Mouse (Mus musculus) intestine, postnatal 0 days (tissue): ENCODE results near the gene Cela3a. TPM values are rescaled to one million over a fixed set of nuclear protein-coding genes. Genes with fewer than 3 reads are reported as not detected.

Experiments
- ATAC-seq: fragments of 200-750 bp; cut with Nextera tagmentation; 2 replicates; pipeline ENCODE4 v1.8.0; 2017; ENCODE audit warnings: mild to moderate bottlenecking, moderate TSS enrichment, moderate library complexity
- H3K27ac ChIP-seq: fragments of 300-500 bp; sonication (generic); 2 replicates; pipeline ENCODE4 v1.5.1; 2014; ENCODE audit warnings: mild to moderate bottlenecking, low read depth, low read length, moderate library complexity
- H3K27me3 ChIP-seq: fragments of 300-500 bp; sonication (generic); replicated peaks from 2 replicates; pipeline ENCODE4 v1.6.1; 2014; ENCODE audit warnings: low read length, mixed read lengths; ENCODE audit not compliant: control insufficient read depth, insufficient read depth
- H3K36me3 ChIP-seq: fragments of 300-500 bp; sonication (generic); 2 replicates; pipeline ENCODE4 v1.6.1; 2014; ENCODE audit warnings: mild to moderate bottlenecking, moderate library complexity; ENCODE audit not compliant: control insufficient read depth, insufficient read depth
- H3K4me1 ChIP-seq: fragments of 300-500 bp; sonication (generic); replicated peaks from 2 replicates; pipeline ENCODE4 v1.6.1; 2014; ENCODE audit warnings: antibody characterized with exemption, low read length, mixed read lengths; ENCODE audit not compliant: control insufficient read depth, insufficient read depth
- H3K4me2 ChIP-seq: fragments of 300-500 bp; sonication (generic); replicated peaks from 2 replicates; pipeline ENCODE4 v1.6.1; 2014; ENCODE audit warnings: low read depth, mild to moderate bottlenecking, moderate library complexity
- H3K4me3 ChIP-seq: fragments of 300-500 bp; sonication (generic); 2 replicates; pipeline ENCODE4 v1.5.1; 2014; ENCODE audit warnings: low read depth, low read length
- H3K9ac ChIP-seq: fragments of 300-500 bp; sonication (generic); 2 replicates; pipeline ENCODE4 v1.6.1; 2014; ENCODE audit warnings: mild to moderate bottlenecking, low read depth, low read length
- H3K9me3 ChIP-seq: fragments of 300-500 bp; sonication (generic); 2 replicates; pipeline ENCODE4 v1.6.1; 2016; ENCODE audit warnings: mixed run types; ENCODE audit not compliant: control insufficient read depth
- CTCF ChIP-seq: sonication (generic); IDR thresholded peaks from 2 replicates; pipeline ENCODE4 v1.5.1; 2016; ENCODE audit warnings: low read depth, mild to moderate bottlenecking, control low read depth, antibody characterized with exemption, moderate library complexity
- WGBS: fragments of 180-500 bp; shearing (Covaris S2); extraction: QIAGEN DNeasy Blood & Tissue Kit; methylation state at CpG from one replicate; pipeline ENCODE4 v1.1.7; 2014; 5-methylcytosine and 5-hydroxymethylcytosine counted together
- polyA plus RNA-seq: library from polyadenylated mRNA; unstranded; fragments of >200 nt; fragmentation: Nextera tagmentation; extraction: Ambion mirVana; gene quantifications from 2 replicates; pipeline ENCODE4 v1.2.1, GENCODE M21; 2015

The Cela3a gene
- polyA plus RNA-seq, 1 experiment from 2014 or later: not detected

DNA sequence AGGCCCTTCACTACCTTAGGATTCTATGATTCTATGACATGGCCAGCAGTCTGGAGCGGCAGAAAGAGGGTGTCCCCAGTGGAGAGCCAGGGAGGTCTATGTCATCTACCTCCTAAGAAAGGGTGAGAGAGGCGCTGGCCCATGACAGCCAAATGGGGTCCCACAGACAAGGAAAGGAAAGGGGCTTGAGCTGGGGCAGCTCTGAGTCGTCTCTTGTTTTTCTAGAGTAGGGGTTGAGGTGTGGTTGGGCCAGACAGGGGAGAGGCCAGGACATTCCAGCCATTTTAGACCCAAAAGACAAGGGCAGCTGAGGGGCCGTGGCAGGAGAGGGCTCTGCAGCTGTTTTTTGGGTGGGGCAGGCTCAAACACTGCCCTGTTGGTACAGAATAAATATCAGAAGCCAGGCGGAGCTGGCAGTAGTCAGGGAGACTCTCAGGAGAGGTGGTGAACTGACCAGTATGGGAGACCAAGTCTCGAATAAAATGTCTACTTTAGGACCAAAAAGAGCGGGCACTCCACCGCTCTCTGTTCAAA lies 43.7 kb upstream of the Cela3a start, which contains the start of gene 1700013G24Rik:
Gene 1700013G24Rik (plus strand): TSS at position 51 of the 534 bp plus-strand sequence.
- H3K9ac ChIP-seq: no peak within 1 kb of the TSS
- no peak for ATAC-seq
- no peak for TF ChIP-seq CTCF
- H3K36me3 ChIP-seq: no peaks in the 10 kb centered on the region
- no peak within 1 kb of the TSS for H3K4me2 ChIP-seq
- H3K4me1 ChIP-seq: no peaks in the 10 kb centered on the region
- H3K9me3 ChIP-seq: no peaks in the 10 kb centered on the region
- no peak within 1 kb of the TSS for H3K27ac ChIP-seq
- 84% methylated on average over 8 of the region's 8 CpGs for WGBS
- H3K27me3 ChIP-seq: no peaks in the 10 kb centered on the region
- H3K4me3 ChIP-seq: no peak within 1 kb of the TSS

GRCm38 (mm10) chr4:137452190-137452589 lies 42.6 kb upstream of the Cela3a start:
- H3K9me3 ChIP-seq: no peaks in the 10 kb centered on the region
- no peaks in the 10 kb centered on the region for H3K27me3 ChIP-seq
- H3K4me3 ChIP-seq: no peak overlapping the region
- ATAC-seq: no peak
- H3K9ac ChIP-seq: no peak overlapping the region
- H3K4me1 ChIP-seq: no peaks in the 10 kb centered on the region
- no peaks in the 10 kb centered on the region for H3K36me3 ChIP-seq
- H3K4me2 ChIP-seq: no peak overlapping the region
- no peak for TF ChIP-seq CTCF
- WGBS: 88% methylated on average over 6 of the region's 6 CpGs
- H3K27ac ChIP-seq: no peak overlapping the region

- H3K9ac ChIP-seq: no peak overlapping the region
- H3K4me2 ChIP-seq: no peak overlapping the region
- H3K36me3 ChIP-seq: no peaks in the 10 kb centered on the region
- no peaks in the 10 kb centered on the region for H3K4me1 ChIP-seq
- TF ChIP-seq CTCF: no peak
- no peak overlapping the region for H3K4me3 ChIP-seq
- no peaks in the 10 kb centered on the region for H3K27me3 ChIP-seq
- H3K9me3 ChIP-seq: no peaks in the 10 kb centered on the region
- H3K27ac ChIP-seq: no peak overlapping the region
- no peak for ATAC-seq
- WGBS: 83% methylated on average over 10 of the region's 10 CpGs
Observed at GRCm38 (mm10) chr4:137449715-137450114, 40.1 kb upstream of the Cela3a start.

- Histone ChIP-seq H3K4me3 (no peak overlapping the region), H3K27me3 (no peaks in the 10 kb centered on the region), H3K27ac (no peak overlapping the region), H3K9ac (no peak overlapping the region), H3K9me3 (no peaks in the 10 kb centered on the region), H3K4me1 (no peaks in the 10 kb centered on the region), H3K4me2 (no peak overlapping the region), H3K36me3 (no peaks in the 10 kb centered on the region)
- TF ChIP-seq CTCF: no peak
- WGBS: 47% methylated on average over 2 of the region's 2 CpGs
- ATAC-seq: no peak
Observed at GRCm38 (mm10) chr4:137449132-137449531, 39.5 kb upstream of the Cela3a start.

- Histone ChIP-seq H3K9me3 (no peaks in the 10 kb centered on the region), H3K27me3 (no peaks in the 10 kb centered on the region), H3K27ac (no peak overlapping the region), H3K9ac (no peak overlapping the region), H3K4me2 (no peak overlapping the region), H3K36me3 (no peaks in the 10 kb centered on the region), H3K4me3 (no peak overlapping the region), H3K4me1 (no peaks in the 10 kb centered on the region)
- no peak for TF ChIP-seq CTCF
- 45% methylated on average over 2 of the region's 2 CpGs for WGBS
- ATAC-seq: no peak
Observed at GRCm38 (mm10) chr4:137448641-137449040, 39.0 kb upstream of the Cela3a start.

DNA sequence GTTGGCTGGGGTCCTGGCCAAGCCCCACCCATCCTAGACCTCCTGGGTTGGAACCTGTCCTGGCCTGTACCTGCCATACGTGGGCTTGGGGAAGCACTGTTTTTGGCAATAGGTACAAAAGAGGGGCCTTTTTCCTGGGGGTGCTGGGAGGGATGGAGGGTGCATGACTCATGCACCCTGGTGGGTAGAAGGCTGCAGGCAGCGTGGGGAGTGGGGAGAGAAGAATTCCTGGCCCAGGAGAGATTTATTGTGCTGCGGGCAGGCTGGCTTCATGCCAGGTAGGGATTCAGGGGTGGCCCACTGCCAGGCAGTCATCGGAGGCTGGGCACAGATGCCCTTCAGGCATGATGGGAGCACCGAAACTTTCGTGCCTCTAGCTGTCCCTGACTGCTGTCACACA lies 38.6 kb upstream of the Cela3a start:
- no peak for TF ChIP-seq CTCF
- ATAC-seq: no peak
- no peaks in the 10 kb centered on the region for H3K27me3 ChIP-seq
- 41% methylated on average over 6 of the region's 6 CpGs for WGBS
- H3K36me3 ChIP-seq: no peaks in the 10 kb centered on the region
- H3K4me3 ChIP-seq: no peak overlapping the region
- no peak overlapping the region for H3K9ac ChIP-seq
- no peak overlapping the region for H3K4me2 ChIP-seq
- no peaks in the 10 kb centered on the region for H3K4me1 ChIP-seq
- no peak overlapping the region for H3K27ac ChIP-seq
- H3K9me3 ChIP-seq: no peaks in the 10 kb centered on the region
